Mouse (Mus musculus) adrenal gland, postnatal 0 days (tissue): ENCODE data around the gene Ccnl1. TPM values are rescaled to one million over a fixed set of nuclear protein-coding genes. Genes with fewer than 3 reads are reported as not detected.

Experiments
- polyA plus RNA-seq: library from polyadenylated mRNA; unstranded; fragments of >200 nt; fragmentation: Nextera tagmentation; extraction: Ambion mirVana; gene quantifications from 2 replicates; pipeline ENCODE4 v1.2.1, GENCODE M21; 2015

The Ccnl1 gene
- polyA plus RNA-seq = 47.3 and 63.9 TPM in 2 replicates

DNA sequence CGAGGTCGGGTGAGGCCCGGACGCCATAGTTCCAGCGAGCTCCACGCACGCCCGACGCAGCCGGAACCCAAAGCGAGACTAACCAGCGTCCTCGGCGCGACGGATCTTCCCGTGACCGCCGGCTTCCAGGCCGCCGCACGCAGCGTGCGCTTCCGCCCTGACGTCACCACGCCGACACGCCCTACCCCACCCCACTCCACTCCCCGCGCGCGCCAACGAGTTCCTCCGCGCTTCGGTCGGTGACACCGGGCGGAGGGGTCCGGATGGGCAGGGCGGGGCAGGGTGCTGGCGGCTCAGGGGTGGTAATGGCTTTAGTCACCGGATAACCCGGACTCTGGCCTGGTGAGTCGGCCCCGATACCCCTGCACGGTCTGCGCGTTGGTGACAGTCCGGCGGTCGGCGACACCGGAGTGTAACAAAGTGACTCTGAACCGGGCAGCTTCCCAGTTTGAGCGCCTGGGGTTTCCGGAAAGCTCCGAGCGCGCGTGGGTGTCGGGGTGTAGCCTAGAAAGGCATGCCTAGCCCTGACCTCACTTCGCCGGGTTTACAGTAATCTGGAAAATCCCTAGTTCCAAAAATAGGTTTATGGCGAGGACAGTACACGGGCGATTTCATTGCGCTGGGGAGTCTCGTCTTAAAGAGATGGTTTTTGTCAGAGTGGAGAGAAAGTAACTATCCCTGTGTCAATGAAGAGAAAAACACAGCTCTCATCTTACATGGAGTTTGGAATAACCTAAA is at the start of gene Ccnl1:
Ccnl1 (minus strand) TSS at position 148 of the 738 bp plus-strand sequence.

